In the genomic region with DNA sequence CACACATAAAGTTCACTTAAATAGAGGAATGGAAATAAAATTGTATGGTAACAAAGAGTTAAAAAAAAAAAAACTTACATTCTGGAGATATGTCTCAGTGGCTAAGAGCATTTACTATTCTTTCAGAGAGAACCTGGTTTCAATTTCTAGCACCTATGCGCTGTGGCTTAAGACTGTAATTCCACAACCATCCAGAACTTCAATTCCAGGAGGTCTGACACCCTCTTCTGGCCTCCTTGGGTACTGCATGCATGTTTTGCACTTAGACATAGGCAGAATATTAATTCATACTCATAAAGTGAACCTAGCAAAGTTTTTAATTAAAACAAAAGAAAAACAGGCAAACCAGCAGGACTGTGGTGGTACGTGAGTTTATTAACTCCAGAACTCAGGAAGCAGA, we compare ENCODE assay signal across 8 mouse cellular contexts. TPM values are rescaled to one million over a fixed set of nuclear protein-coding genes. Genes with fewer than 3 reads are reported as not detected.
A peak's percentile ranks its signal among the peaks of the same experiment; 100 is the strongest.
DNase-seq lines count a peak whose midpoint lies in the region; ATAC-seq lines count a peak whose summit lies in the region.

No protein-coding gene starts in this region.

- no peaks in the 10 kb centered on the region for H3K4me1 ChIP-seq in forebrain, embryonic 11.5 days (replicated peaks; ENCODE audit: control insufficient read depth, insufficient read depth, low read length)
- H3K4me1 ChIP-seq in forebrain, embryonic 13.5 days = no peaks in the 10 kb centered on the region

- no peaks in the 10 kb centered on the region for H3K27me3 ChIP-seq in forebrain, embryonic 11.5 days (ENCODE audit: control insufficient read depth, insufficient read depth, low read length)
- H3K27me3 ChIP-seq in forebrain, embryonic 13.5 days = no peaks in the 10 kb centered on the region

- H3K9ac ChIP-seq in forebrain, embryonic 11.5 days (ENCODE audit: low read length) = no peak overlapping the region
- no peak overlapping the region for H3K9ac ChIP-seq in forebrain, embryonic 13.5 days

- H3K36me3 ChIP-seq in forebrain, embryonic 11.5 days (ENCODE audit: control insufficient read depth, insufficient read depth, low read length) = peaks cover 3% of the 10 kb centered on the region; the same call in 1 of the 2 replicates
- H3K36me3 ChIP-seq in forebrain, embryonic 13.5 days (ENCODE audit: poor library complexity, severe bottlenecking) = peaks cover 36% of the 10 kb centered on the region

- DNase-seq in forebrain, embryonic 11.5 days (ENCODE audit: low spot score) = peak; percentile 65
- peak; percentile 24 for DNase-seq in spleen, adult 12 weeks (ENCODE audit: low spot score)
- DNase-seq in spleen, postnatal 36 days (ENCODE audit: low spot score in 2 of 2) = no peak
- peak; percentile 18 for DNase-seq in cerebellum, adult 9-11 months
- peak; percentile 45 for DNase-seq in left cerebral cortex, postnatal 4 days
- peak; percentile 68 for DNase-seq in retina, embryonic 14.5 days (ENCODE audit: low spot score)

- no peaks in the 10 kb centered on the region for H3K9me3 ChIP-seq in forebrain, embryonic 11.5 days (ENCODE audit: control insufficient read depth, low read length)
- no peaks in the 10 kb centered on the region for H3K9me3 ChIP-seq in forebrain, embryonic 13.5 days (replicated peaks)

- intact Hi-C loops in left cerebral cortex, postnatal 4 days (cut with DNase I) = no loop called here

- no peak for ATAC-seq in forebrain, embryonic 11.5 days (replicated peaks; ENCODE audit: low FRiP score)
- no peak for ATAC-seq in forebrain, embryonic 13.5 days
- ATAC-seq in granulocyte monocyte progenitor cell, adult 5-6 weeks (replicated peaks; ENCODE audit: poor library complexity, severe bottlenecking) = peak; percentile 92

- H3K4me2 ChIP-seq in forebrain, embryonic 11.5 days (ENCODE audit: low read depth, low read length, severe bottlenecking) = no peak overlapping the region
- no peak overlapping the region for H3K4me2 ChIP-seq in forebrain, embryonic 13.5 days

- 82% methylated on average over 2 of the region's 2 CpGs for WGBS in forebrain, embryonic 11.5 days
- WGBS in forebrain, embryonic 13.5 days = 80% methylated on average over 2 of the region's 2 CpGs

- H3K4me3 ChIP-seq in forebrain, embryonic 11.5 days (ENCODE audit: low read depth, low read length) = no peak overlapping the region
- no peak overlapping the region for H3K4me3 ChIP-seq in forebrain, embryonic 13.5 days

- no peak overlapping the region for H3K27ac ChIP-seq in forebrain, embryonic 11.5 days (ENCODE audit: low read depth, low read length)
- no peak overlapping the region for H3K27ac ChIP-seq in forebrain, embryonic 13.5 days

RNA-seq across cellular contexts. Expression of gene Rps6, which starts 34.0 kb away (rescaled TPM):
- 636 and 656 TPM in 2 replicates for polyA plus RNA-seq in forebrain, embryonic 11.5 days (2014; fragmentation: Nextera tagmentation; extraction: Ambion mirVana)
- polyA plus RNA-seq in forebrain, embryonic 13.5 days (2015; fragmentation: Nextera tagmentation; extraction: Ambion mirVana) = 497 and 551 TPM in 2 replicates
- 3,886 and 3,908 TPM in 2 replicates for total RNA-seq in granulocyte monocyte progenitor cell, adult 5-6 weeks (2014; fragmentation: Nextera tagmentation)
- 1,184 and 1,551 TPM in 2 replicates for total RNA-seq in granulocyte monocyte progenitor cell, adult 5-6 weeks (2017)
- total RNA-seq in left cerebral cortex, postnatal 4 days (2021) = 100 to 1,000 TPM; 527 to 532 TPM

RNA-seq across cellular contexts. Expression of gene Acer2, which starts 51.0 kb away (rescaled TPM):
- 8.4 and 8.7 TPM in 2 replicates for polyA plus RNA-seq in forebrain, embryonic 11.5 days (2014; fragmentation: Nextera tagmentation; extraction: Ambion mirVana)
- polyA plus RNA-seq in forebrain, embryonic 13.5 days (2015; fragmentation: Nextera tagmentation; extraction: Ambion mirVana) = 10.9 and 14.0 TPM in 2 replicates
- 1.5 and 3.4 TPM in 2 replicates for total RNA-seq in granulocyte monocyte progenitor cell, adult 5-6 weeks (2014; fragmentation: Nextera tagmentation)
- 1.2 and 1.7 TPM in 2 replicates for total RNA-seq in granulocyte monocyte progenitor cell, adult 5-6 weeks (2017)
- total RNA-seq in left cerebral cortex, postnatal 4 days (2021) = 1 to 10 TPM; 3.5 to 3.9 TPM

Comparison
In these comparisons a context has a peak if more than half of its experiments do, and no peak if none do; other contexts are left out.
1. DNase-seq: peak in forebrain, embryonic 11.5 days (single experiment), spleen, adult 12 weeks (single experiment), cerebellum, adult 9-11 months (single experiment), left cerebral cortex, postnatal 4 days (single experiment) and retina, embryonic 14.5 days (single experiment); none in spleen, postnatal 36 days (0 of 2).